Mouse (Mus musculus) effector memory CD4-positive, alpha-beta T cell, adult 5 months (primary cell): Measurements from ENCODE around the gene Gm13691. TPM values are rescaled to one million over a fixed set of nuclear protein-coding genes. Genes with fewer than 3 reads are reported as not detected.

Experiments
- polyA plus RNA-seq: library from polyadenylated mRNA; unstranded; fragments of 100-300 nt; shearing (Covaris generic); gene quantifications from one replicate; pipeline ENCODE4 v1.2.1, GENCODE M21; 2017

Gm13691 gene
- polyA plus RNA-seq, result not detected

DNA sequence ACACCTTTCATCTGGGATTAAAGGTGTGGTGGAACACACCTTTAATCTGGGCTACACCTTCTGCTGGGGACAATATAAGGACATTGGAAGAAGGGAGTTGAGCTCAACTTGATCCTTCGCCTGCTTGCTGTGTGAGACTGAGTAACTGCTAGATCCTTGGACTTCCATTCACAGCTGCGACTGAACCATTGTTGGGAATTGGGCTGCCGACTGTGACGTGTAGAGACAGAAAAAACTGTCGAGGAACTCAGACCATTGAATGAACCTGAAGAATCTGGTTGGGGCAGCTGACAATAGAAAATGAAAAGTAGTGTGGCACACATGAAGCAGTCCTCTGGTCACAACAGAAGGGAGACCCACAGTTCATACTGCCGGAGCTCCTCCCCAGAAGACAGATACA lies at the start of gene Gm13691:
Gene Gm13691 (plus strand): TSS at position 301 of the 400 bp plus-strand sequence.

GRCm38 (mm10) chr2:83940931-83941361 lies 49.4 kb upstream of the Gm13691 start, which contains the start of gene Zswim2:
Zswim2 (minus strand) TSS chr2:83941228.

GRCm38 (mm10) chr2:83955393-83955792 lies 35.0 kb upstream of the Gm13691 start, which contains the start of gene Gm13698:
Gm13698 (plus strand) TSS chr2:83955693.

GRCm38 (mm10) chr2:83961203-83961602 lies 29.1 kb upstream of the Gm13691 start, which contains the start of gene Gm13693:
Gm13693 (plus strand) TSS chr2:83961503.

DNA sequence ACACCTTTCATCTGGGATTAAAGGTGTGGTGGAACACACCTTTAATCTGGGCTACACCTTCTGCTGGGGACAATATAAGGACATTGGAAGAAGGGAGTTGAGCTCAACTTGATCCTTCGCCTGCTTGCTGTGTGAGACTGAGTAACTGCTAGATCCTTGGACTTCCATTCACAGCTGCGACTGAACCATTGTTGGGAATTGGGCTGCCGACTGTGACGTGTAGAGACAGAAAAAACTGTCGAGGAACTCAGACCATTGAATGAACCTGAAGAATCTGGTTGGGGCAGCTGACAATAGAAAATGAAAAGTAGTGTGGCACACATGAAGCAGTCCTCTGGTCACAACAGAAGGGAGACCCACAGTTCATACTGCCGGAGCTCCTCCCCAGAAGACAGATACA lies 23.3 kb upstream of the Gm13691 start, which contains the start of gene Gm13695:
Gene Gm13695 (plus strand): TSS at position 301 of the 400 bp plus-strand sequence.

DNA sequence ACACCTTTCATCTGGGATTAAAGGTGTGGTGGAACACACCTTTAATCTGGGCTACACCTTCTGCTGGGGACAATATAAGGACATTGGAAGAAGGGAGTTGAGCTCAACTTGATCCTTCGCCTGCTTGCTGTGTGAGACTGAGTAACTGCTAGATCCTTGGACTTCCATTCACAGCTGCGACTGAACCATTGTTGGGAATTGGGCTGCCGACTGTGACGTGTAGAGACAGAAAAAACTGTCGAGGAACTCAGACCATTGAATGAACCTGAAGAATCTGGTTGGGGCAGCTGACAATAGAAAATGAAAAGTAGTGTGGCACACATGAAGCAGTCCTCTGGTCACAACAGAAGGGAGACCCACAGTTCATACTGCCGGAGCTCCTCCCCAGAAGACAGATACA lies 17.5 kb upstream of the Gm13691 start, which contains the start of gene Gm13696:
Gene Gm13696 (plus strand): TSS at position 301 of the 400 bp plus-strand sequence.

GRCm38 (mm10) chr2:83978633-83979032 lies 11.7 kb upstream of the Gm13691 start, which contains the start of gene Gm13694:
Gm13694 (plus strand) TSS chr2:83978933.

DNA sequence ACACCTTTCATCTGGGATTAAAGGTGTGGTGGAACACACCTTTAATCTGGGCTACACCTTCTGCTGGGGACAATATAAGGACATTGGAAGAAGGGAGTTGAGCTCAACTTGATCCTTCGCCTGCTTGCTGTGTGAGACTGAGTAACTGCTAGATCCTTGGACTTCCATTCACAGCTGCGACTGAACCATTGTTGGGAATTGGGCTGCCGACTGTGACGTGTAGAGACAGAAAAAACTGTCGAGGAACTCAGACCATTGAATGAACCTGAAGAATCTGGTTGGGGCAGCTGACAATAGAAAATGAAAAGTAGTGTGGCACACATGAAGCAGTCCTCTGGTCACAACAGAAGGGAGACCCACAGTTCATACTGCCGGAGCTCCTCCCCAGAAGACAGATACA lies 5.9 kb upstream of the Gm13691 start, which contains the start of gene Gm13697:
Gene Gm13697 (plus strand): TSS at position 301 of the 400 bp plus-strand sequence.

Other genes with a start within 250 kb of the Gm13691 start
- 0.67 TPM for gene Fam171b, start 177.9 kb upstream of the Gm13691 start, polyA plus RNA-seq
- gene Zswim2, start 49.3 kb upstream of the Gm13691 start, polyA plus RNA-seq, result not detected
- not detected for gene Gm13698, start 34.9 kb upstream of the Gm13691 start, polyA plus RNA-seq
- not detected for gene Gm13693, start 29.1 kb upstream of the Gm13691 start, polyA plus RNA-seq
- gene Gm13695, start 23.2 kb upstream of the Gm13691 start, polyA plus RNA-seq, result not detected
- gene Gm13696, start 17.4 kb upstream of the Gm13691 start, polyA plus RNA-seq, result not detected
- gene Gm13694, start 11.6 kb upstream of the Gm13691 start, polyA plus RNA-seq, result not detected
- gene Gm13697, start 5.8 kb upstream of the Gm13691 start, polyA plus RNA-seq, result not detected